Mouse (Mus musculus) lung, embryonic 14.5 days (tissue): ENCODE results near the gene Fhad1. TPM values are rescaled to one million over a fixed set of nuclear protein-coding genes. Genes with fewer than 3 reads are reported as not detected.

ENCODE experiments used
- ATAC-seq: fragments of 200-750 bp; cut with Nextera tagmentation; 2 replicates; pipeline ENCODE4 v1.8.0; 2017; ENCODE audit warnings: mild to moderate bottlenecking, moderate TSS enrichment, moderate library complexity; ENCODE audit not compliant: insufficient read depth
- DNase-seq: peaks from one replicate; pipeline ENCODE4 v3.0.0-alpha.2; 2015
- H3K27ac ChIP-seq: fragments of 300-500 bp; sonication (generic); 2 replicates; pipeline ENCODE4 v1.5.1; 2014; ENCODE audit warnings: low read depth, mild to moderate bottlenecking, moderate library complexity
- H3K27me3 ChIP-seq: fragments of 300-500 bp; sonication (generic); 2 replicates; pipeline ENCODE4 v1.6.1; 2014; ENCODE audit warnings: low read length, control low read depth; ENCODE audit not compliant: insufficient read depth
- H3K36me3 ChIP-seq: fragments of 300-500 bp; sonication (generic); 2 replicates; pipeline ENCODE4 v1.6.1; 2014; ENCODE audit warnings: control low read depth; ENCODE audit not compliant: insufficient read depth
- H3K4me1 ChIP-seq: fragments of 300-500 bp; sonication (generic); 2 replicates; pipeline ENCODE4 v1.6.1; 2014; ENCODE audit warnings: antibody characterized with exemption, control low read depth; ENCODE audit not compliant: insufficient read depth
- H3K4me2 ChIP-seq: fragments of 300-500 bp; sonication (generic); 2 replicates; pipeline ENCODE4 v1.6.1; 2014; ENCODE audit warnings: mild to moderate bottlenecking
- H3K4me3 ChIP-seq: fragments of 300-500 bp; sonication (generic); 2 replicates; pipeline ENCODE4 v1.5.1; 2014; ENCODE audit warnings: low read depth, low read length
- H3K9ac ChIP-seq: fragments of 300-500 bp; sonication (generic); 2 replicates; pipeline ENCODE4 v1.6.1; 2014
- H3K9me3 ChIP-seq: fragments of 300-500 bp; sonication (generic); 2 replicates; pipeline ENCODE4 v1.6.1; 2016; ENCODE audit warnings: low read depth, low read length, control low read depth
- CTCF ChIP-seq: IDR thresholded peaks from 2 replicates; pipeline ENCODE4 v1.5.1; 2016; ENCODE audit warnings: antibody characterized with exemption, low read depth
- WGBS: fragments of 180-500 bp; shearing (Covaris S2); extraction: QIAGEN DNeasy Blood & Tissue Kit; methylation state at CpG from one replicate; pipeline ENCODE4 v1.1.7; 2014; 5-methylcytosine and 5-hydroxymethylcytosine counted together
- polyA plus RNA-seq: library from polyadenylated mRNA; unstranded; fragments of >200 nt; fragmentation: Nextera tagmentation; extraction: Ambion mirVana; gene quantifications from 2 replicates; pipeline ENCODE4 v1.2.1, GENCODE M21; 2014

The Fhad1 gene
- polyA plus RNA-seq = 0.68 and 1.4 TPM in 2 replicates

GRCm38 (mm10) chr4:142014659-142015608 lies at the start of gene Fhad1:
Gene Fhad1, minus strand, starts transcription at chr4:142015082.
- peak; percentile 23; the same call in 1 of the 2 replicates for TF ChIP-seq CTCF
- no peaks in the 10 kb centered on the region for H3K9me3 ChIP-seq
- H3K9ac ChIP-seq = peak within 1 kb of the TSS; percentile 31
- under 1% methylated on average over 44 of the region's 46 CpGs for WGBS
- no peak within 1 kb of the TSS for H3K27ac ChIP-seq
- peak within 1 kb of the TSS; percentile 31 for H3K4me3 ChIP-seq
- 0 out of 2 replicates have a peak, but pooled peaks cover 12% of the 10 kb centered on the region for H3K4me1 ChIP-seq
- peaks cover 11% of the 10 kb centered on the region; the same call in 1 of the 2 replicates for H3K27me3 ChIP-seq
- H3K4me2 ChIP-seq = peak within 1 kb of the TSS; percentile 68
- ATAC-seq (peak; percentile 87), DNase-seq (peak; percentile 90)
- no peaks in the 10 kb centered on the region for H3K36me3 ChIP-seq

- Histone ChIP-seq H3K9ac (no peak overlapping the region), H3K36me3 (no peaks in the 10 kb centered on the region), H3K27ac (no peak overlapping the region), H3K4me3 (no peak overlapping the region), H3K9me3 (no peaks in the 10 kb centered on the region), H3K27me3 (no peaks in the 10 kb centered on the region), H3K4me1 (peaks cover 17% of the 10 kb centered on the region; the same call in 1 of the 2 replicates), H3K4me2 (no peak overlapping the region)
- TF ChIP-seq CTCF = no peak
- no peak for ATAC-seq
- DNase-seq = no peak
- WGBS = 79% methylated on average over 8 of the region's 8 CpGs
Observed at GRCm38 (mm10) chr4:142063057-142063534, 48.2 kb upstream of the Fhad1 start.

GRCm38 (mm10) chr4:142061485-142062240 lies 46.8 kb upstream of the Fhad1 start:
- 69% methylated on average over 23 of the region's 23 CpGs for WGBS
- no peak for ATAC-seq
- no peak overlapping the region for H3K27ac ChIP-seq

GRCm38 (mm10) chr4:142060455-142061378 lies 45.8 kb upstream of the Fhad1 start:
- H3K4me3 ChIP-seq = no peak overlapping the region
- peaks cover 10% of the 10 kb centered on the region; the same call in 1 of the 2 replicates for H3K4me1 ChIP-seq
- no peaks in the 10 kb centered on the region for H3K27me3 ChIP-seq
- H3K27ac ChIP-seq = no peak overlapping the region
- ATAC-seq (no peak), DNase-seq (peak; percentile 75)
- 54% methylated on average over 18 of the region's 18 CpGs for WGBS
- TF ChIP-seq CTCF = no peak
- no peak overlapping the region for H3K4me2 ChIP-seq
- H3K9me3 ChIP-seq = no peaks in the 10 kb centered on the region
- H3K9ac ChIP-seq = no peak overlapping the region
- H3K36me3 ChIP-seq = no peaks in the 10 kb centered on the region

More at GRCm38 (mm10) chr4:142061485-142062240, 46.8 kb upstream of the Fhad1 start:
- DNase-seq = no peak
- peaks cover 17% of the 10 kb centered on the region; the same call in 1 of the 2 replicates for H3K4me1 ChIP-seq
- no peak for TF ChIP-seq CTCF
- no peak overlapping the region for H3K4me3 ChIP-seq
- no peaks in the 10 kb centered on the region for H3K36me3 ChIP-seq
- no peaks in the 10 kb centered on the region for H3K27me3 ChIP-seq
- H3K9me3 ChIP-seq = no peaks in the 10 kb centered on the region
- H3K4me2 ChIP-seq = no peak overlapping the region
- H3K9ac ChIP-seq = no peak overlapping the region

GRCm38 (mm10) chr4:142059841-142060193 lies 44.9 kb upstream of the Fhad1 start:
- WGBS = 68% methylated on average over 8 of the region's 8 CpGs
- H3K4me1 ChIP-seq = peaks cover 7% of the 10 kb centered on the region; the same call in 1 of the 2 replicates
- no peak for TF ChIP-seq CTCF

More at GRCm38 (mm10) chr4:142059841-142060193, 44.9 kb upstream of the Fhad1 start:
- ATAC-seq = no peak
- Histone ChIP-seq H3K9me3 (no peaks in the 10 kb centered on the region), H3K4me2 (no peak overlapping the region), H3K4me3 (no peak overlapping the region), H3K9ac (no peak overlapping the region), H3K27me3 (no peaks in the 10 kb centered on the region), H3K36me3 (no peaks in the 10 kb centered on the region), H3K27ac (no peak overlapping the region)
- DNase-seq = no peak
